Mouse (Mus musculus): ENCODE measurements at regions not wholly inside any gene's neighbourhood (a gene's known extent, or its start where the extent isn't known, plus 50 kb on each side); places are given as distances from the start of the nearest gene placed in this dataset.
A peak's percentile ranks its signal among the peaks of the same experiment; 100 is the strongest.

DNA sequence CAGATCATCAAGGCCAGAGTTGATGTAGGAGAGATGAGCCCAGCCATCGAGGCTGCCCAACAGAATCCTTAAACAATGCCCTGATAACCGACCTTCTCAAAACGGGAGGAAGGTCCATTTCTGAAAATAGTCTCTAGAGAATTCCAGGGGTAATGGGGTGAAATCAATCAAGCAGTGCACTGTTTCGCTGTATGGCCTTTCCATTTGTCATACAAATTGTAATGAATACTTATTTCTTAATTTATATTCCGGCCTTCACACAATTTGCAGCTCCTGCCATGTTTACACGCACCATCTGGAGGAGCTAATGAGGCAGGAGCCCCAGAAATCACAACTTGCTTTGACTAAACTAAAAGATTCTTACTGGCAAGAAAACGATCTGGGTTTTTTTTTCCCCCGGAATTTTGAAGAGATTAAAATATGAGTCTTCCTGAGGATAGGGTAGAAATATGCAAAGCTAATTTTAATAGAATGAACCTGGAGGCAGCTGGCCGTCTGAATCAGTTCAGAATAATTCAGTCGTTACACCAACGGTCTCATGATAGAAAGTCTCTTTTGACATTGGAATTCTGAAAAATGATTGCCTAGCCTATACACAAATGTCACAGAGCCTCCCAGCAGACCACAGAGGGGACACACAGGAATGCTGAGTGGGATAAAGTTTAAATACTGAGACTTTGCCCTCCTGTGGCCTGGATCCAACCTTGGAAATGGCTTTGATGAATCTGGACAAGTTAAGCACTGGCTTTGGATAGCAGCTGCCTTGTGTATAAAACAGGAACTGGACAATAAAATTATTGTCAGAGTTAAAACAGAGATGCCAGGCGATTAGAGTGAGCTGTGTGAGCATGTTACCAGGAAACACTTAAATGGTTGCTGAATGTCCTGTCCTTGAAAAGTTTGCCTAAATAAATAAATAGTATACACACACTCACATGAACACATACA lies 115.0 kb upstream of the Frem1 start:
- Histone ChIP-seq H3K9ac (ENCODE audit: low read depth, low read length) (no peak overlapping the region), H3K36me3 (ENCODE audit: control insufficient read depth, insufficient read depth, low read length) (no peaks in the 10 kb centered on the region), H3K27me3 (ENCODE audit: control insufficient read depth, insufficient read depth, low read length) (no peaks in the 10 kb centered on the region), H3K27ac (ENCODE audit: low read depth, low read length) (peak overlapping the region; percentile 67; the same call in 1 of the 2 replicates), H3K9me3 (ENCODE audit: control insufficient read depth, low read length) (no peaks in the 10 kb centered on the region), H3K4me1 (ENCODE audit: control insufficient read depth, insufficient read depth, low read length) (peaks cover 9% of the 10 kb centered on the region; the same call in 1 of the 2 replicates), H3K4me3 (ENCODE audit: low read length) (no peak overlapping the region), H3K4me2 (replicated peaks; ENCODE audit: low read depth, low read length) (no peak overlapping the region)
- peak; percentile 82 for ATAC-seq (ENCODE audit: low FRiP score, low TSS enrichment)
- 47% methylated on average over 12 of the region's 12 CpGs for WGBS

DNA sequence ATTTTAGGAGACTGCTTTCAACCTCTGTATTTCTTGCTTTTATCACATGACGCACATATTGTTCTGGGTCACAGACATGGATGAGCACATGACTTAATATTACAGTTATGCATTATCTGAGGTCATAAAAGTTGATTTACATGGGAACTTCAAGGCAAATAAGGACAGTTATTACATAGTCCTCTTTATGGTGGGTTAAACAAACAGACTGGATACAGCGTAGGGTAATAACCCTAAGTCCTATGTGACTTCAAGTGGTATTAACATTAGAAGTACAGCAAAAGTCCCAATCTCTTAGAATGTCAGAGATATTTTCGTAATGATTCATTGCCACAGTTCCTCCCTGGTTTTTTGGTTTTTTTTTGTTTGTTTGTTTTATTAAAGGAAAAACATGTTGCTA lies 94.6 kb upstream of the Frem1 start:
- Histone ChIP-seq H3K4me1 (ENCODE audit: control insufficient read depth, insufficient read depth, low read length) (peaks cover 2% of the 10 kb centered on the region; the same call in 1 of the 2 replicates), H3K27ac (ENCODE audit: low read depth, low read length) (peak overlapping the region; percentile 31; the same call in 1 of the 2 replicates), H3K4me3 (ENCODE audit: low read length) (no peak overlapping the region), H3K9me3 (ENCODE audit: control insufficient read depth, low read length) (no peaks in the 10 kb centered on the region), H3K4me2 (replicated peaks; ENCODE audit: low read depth, low read length) (no peak overlapping the region), H3K27me3 (ENCODE audit: control insufficient read depth, insufficient read depth, low read length) (no peaks in the 10 kb centered on the region), H3K36me3 (ENCODE audit: control insufficient read depth, insufficient read depth, low read length) (no peaks in the 10 kb centered on the region), H3K9ac (ENCODE audit: low read depth, low read length) (no peak overlapping the region)
- 70% methylated on average over 3 of the region's 3 CpGs for WGBS
- ATAC-seq (ENCODE audit: low FRiP score, low TSS enrichment): no peak

DNA sequence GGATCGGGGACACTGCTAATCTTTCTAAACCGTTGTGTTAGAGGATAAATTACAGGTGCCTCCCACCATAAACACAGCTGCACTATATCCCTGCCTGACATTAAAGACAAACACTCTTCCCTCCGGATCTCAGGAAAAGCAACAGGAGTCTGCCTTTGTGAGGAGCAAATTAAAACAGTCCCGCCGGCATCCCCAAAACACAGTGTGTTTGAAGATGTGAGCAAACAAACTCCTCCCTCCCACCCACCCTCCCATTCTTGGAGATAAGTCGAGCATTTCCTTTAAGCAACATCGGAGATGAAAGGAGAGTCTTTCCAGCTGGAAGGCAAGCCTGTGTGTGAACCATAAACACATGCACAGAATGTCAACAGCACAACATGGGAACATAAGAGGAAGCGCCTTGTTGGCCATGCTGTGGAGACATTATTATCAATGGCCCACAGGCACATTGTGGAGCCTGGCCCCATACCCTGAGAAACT lies 93.6 kb upstream of the Frem1 start:
- 3% methylated on average over 8 of the region's 8 CpGs for WGBS
- peak; percentile 88 for ATAC-seq (ENCODE audit: low FRiP score, low TSS enrichment)
- Histone ChIP-seq H3K4me2 (replicated peaks; ENCODE audit: low read depth, low read length) (no peak overlapping the region), H3K4me3 (ENCODE audit: low read length) (no peak overlapping the region), H3K9me3 (ENCODE audit: control insufficient read depth, low read length) (no peaks in the 10 kb centered on the region), H3K36me3 (ENCODE audit: control insufficient read depth, insufficient read depth, low read length) (no peaks in the 10 kb centered on the region), H3K27me3 (ENCODE audit: control insufficient read depth, insufficient read depth, low read length) (no peaks in the 10 kb centered on the region), H3K27ac (ENCODE audit: low read depth, low read length) (peak overlapping the region; percentile 83), H3K9ac (ENCODE audit: low read depth, low read length) (no peak overlapping the region), H3K4me1 (ENCODE audit: control insufficient read depth, insufficient read depth, low read length) (peaks cover 2% of the 10 kb centered on the region; the same call in 1 of the 2 replicates)

DNA sequence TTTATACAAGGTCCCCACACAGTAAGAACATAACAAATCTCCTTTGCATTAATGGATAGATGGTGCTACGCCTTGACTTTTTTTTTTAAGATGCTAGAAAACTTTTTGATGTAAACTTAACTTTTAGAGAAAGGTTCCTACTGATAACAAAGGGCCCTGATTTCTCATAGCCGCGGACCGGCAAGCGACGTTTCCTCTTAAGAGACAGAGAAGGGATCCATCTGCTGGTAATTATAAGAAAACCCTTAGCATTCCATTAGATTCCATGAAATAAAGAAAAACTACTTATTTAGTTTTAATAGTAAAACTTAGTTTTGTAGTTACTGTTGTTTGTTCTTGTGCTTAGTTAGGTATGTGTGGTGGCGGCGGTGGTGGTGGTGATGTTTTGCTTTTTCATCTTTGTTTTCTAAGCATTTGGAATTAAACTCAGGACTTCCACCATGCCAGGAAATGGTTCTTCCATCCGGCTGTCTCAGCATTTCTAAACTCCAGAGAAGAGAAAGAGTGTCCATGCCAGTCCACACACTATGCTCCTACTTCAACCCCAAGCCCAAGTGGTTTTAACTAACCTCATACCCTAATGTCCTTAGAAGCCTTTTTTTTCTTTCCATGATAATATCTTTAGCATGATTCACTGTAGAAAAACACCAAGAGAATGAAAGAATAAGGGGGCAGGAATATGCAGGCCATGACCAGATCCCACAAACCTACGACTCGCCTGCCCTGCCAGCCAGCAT lies 92.8 kb upstream of the Frem1 start:
- Histone ChIP-seq H3K9me3 (ENCODE audit: control insufficient read depth, low read length) (no peaks in the 10 kb centered on the region), H3K27ac (ENCODE audit: low read depth, low read length) (peak overlapping the region; percentile 70), H3K4me1 (ENCODE audit: control insufficient read depth, insufficient read depth, low read length) (peaks cover 2% of the 10 kb centered on the region; the same call in 1 of the 2 replicates), H3K9ac (ENCODE audit: low read depth, low read length) (no peak overlapping the region), H3K4me3 (ENCODE audit: low read length) (no peak overlapping the region), H3K27me3 (ENCODE audit: control insufficient read depth, insufficient read depth, low read length) (no peaks in the 10 kb centered on the region), H3K4me2 (replicated peaks; ENCODE audit: low read depth, low read length) (no peak overlapping the region), H3K36me3 (ENCODE audit: control insufficient read depth, insufficient read depth, low read length) (no peaks in the 10 kb centered on the region)
- WGBS: 44% methylated on average over 11 of the region's 11 CpGs
- 0 out of 2 replicates have a peak, but pooled peaks have one; percentile 25 for ATAC-seq (ENCODE audit: low FRiP score, low TSS enrichment)

DNA sequence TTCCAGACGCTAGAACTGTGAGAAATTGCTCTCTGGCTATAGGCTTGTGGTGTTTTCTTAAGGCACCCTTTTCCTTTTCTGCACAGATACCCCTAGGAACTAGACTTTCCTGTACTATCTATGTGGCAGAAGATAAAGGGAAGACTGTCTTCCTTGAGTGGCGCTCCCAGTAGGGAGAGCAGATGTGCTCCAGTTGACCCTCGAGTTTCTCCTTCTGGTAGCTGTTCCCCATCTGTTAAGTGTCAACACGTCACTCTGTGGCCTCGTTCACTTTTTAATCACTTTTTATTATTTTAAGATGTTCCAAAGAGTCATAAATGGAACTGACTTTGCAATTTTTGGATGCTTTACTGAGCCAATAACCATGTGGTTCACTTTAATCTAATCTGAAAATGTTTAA lies 89.6 kb upstream of the Frem1 start:
- peaks cover 2% of the 10 kb centered on the region; the same call in 1 of the 2 replicates for H3K4me1 ChIP-seq (ENCODE audit: control insufficient read depth, insufficient read depth, low read length)
- no peak overlapping the region for H3K4me3 ChIP-seq (ENCODE audit: low read length)
- WGBS: 62% methylated on average over 5 of the region's 5 CpGs
- H3K9me3 ChIP-seq (ENCODE audit: control insufficient read depth, low read length): no peaks in the 10 kb centered on the region
- H3K9ac ChIP-seq (ENCODE audit: low read depth, low read length): no peak overlapping the region
- ATAC-seq (ENCODE audit: low FRiP score, low TSS enrichment): no peak
- no peaks in the 10 kb centered on the region for H3K27me3 ChIP-seq (ENCODE audit: control insufficient read depth, insufficient read depth, low read length)
- H3K36me3 ChIP-seq (ENCODE audit: control insufficient read depth, insufficient read depth, low read length): no peaks in the 10 kb centered on the region
- no peak overlapping the region for H3K4me2 ChIP-seq (replicated peaks; ENCODE audit: low read depth, low read length)
- H3K27ac ChIP-seq (ENCODE audit: low read depth, low read length): no peak overlapping the region

DNA sequence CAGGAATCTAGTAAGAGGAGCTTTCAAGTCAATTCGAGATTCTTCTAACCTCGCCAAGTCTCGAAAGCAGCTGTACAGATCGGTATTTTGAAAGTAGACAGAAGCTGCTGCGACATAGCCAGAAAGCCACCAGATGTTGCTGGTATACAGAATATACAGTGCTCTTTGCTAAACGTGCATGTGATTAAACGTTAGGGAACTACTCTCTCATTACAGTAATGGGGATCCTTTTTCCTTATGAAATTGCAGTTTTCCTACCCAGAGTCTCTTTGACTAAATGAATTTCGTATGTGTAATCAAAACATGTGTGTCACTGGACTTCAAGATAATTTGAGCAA lies 70.5 kb upstream of the Frem1 start:
- Histone ChIP-seq H3K9me3 (ENCODE audit: control insufficient read depth, low read length) (no peaks in the 10 kb centered on the region), H3K27me3 (ENCODE audit: control insufficient read depth, insufficient read depth, low read length) (no peaks in the 10 kb centered on the region), H3K36me3 (ENCODE audit: control insufficient read depth, insufficient read depth, low read length) (no peaks in the 10 kb centered on the region), H3K27ac (ENCODE audit: low read depth, low read length) (no peak overlapping the region), H3K4me3 (ENCODE audit: low read length) (no peak overlapping the region), H3K4me1 (ENCODE audit: control insufficient read depth, insufficient read depth, low read length) (no peaks in the 10 kb centered on the region), H3K4me2 (replicated peaks; ENCODE audit: low read depth, low read length) (no peak overlapping the region), H3K9ac (ENCODE audit: low read depth, low read length) (no peak overlapping the region)
- ATAC-seq (ENCODE audit: low FRiP score, low TSS enrichment): no peak
- 87% methylated on average over 8 of the region's 8 CpGs for whole genome bisulfite sequencing

- Histone ChIP-seq H3K9ac (ENCODE audit: low read depth, low read length) (no peak overlapping the region), H3K4me1 (ENCODE audit: control insufficient read depth, insufficient read depth, low read length) (no peaks in the 10 kb centered on the region), H3K4me3 (ENCODE audit: low read length) (no peak overlapping the region), H3K27me3 (ENCODE audit: control insufficient read depth, insufficient read depth, low read length) (no peaks in the 10 kb centered on the region), H3K27ac (ENCODE audit: low read depth, low read length) (no peak overlapping the region), H3K4me2 (replicated peaks; ENCODE audit: low read depth, low read length) (no peak overlapping the region), H3K9me3 (ENCODE audit: control insufficient read depth, low read length) (no peaks in the 10 kb centered on the region), H3K36me3 (ENCODE audit: control insufficient read depth, insufficient read depth, low read length) (no peaks in the 10 kb centered on the region)
- WGBS: 69% methylated on average over 6 of the region's 6 CpGs
- ATAC-seq (ENCODE audit: low FRiP score, low TSS enrichment): no peak
Measured at GRCm38 (mm10) chr4:83122003-83122667, 70.0 kb upstream of the Frem1 start.

DNA sequence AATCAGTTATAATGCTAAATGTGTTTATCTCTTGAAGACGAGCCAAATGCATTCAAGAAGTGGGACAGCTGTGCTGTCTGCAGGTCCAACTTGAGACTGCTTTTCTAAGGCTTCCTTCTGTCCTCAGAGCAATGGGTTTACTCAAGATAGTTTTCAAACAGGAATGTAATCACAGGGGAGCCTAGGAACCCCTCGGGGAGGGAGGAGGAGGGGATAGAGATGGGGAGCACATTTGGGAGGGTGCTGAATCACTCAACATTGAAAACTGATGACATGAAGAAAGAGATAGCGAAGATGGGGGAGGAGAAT lies 56.5 kb upstream of the Frem1 start:
- no peak overlapping the region for H3K27ac ChIP-seq (ENCODE audit: low read depth, low read length)
- 76% methylated on average over 3 of the region's 3 CpGs for WGBS
- no peak for ATAC-seq (ENCODE audit: low FRiP score, low TSS enrichment)

More for the DNA sequence above, 56.5 kb upstream of the Frem1 start:
- Histone ChIP-seq H3K9me3 (ENCODE audit: control insufficient read depth, low read length) (no peaks in the 10 kb centered on the region), H3K4me3 (ENCODE audit: low read length) (no peak overlapping the region), H3K4me1 (ENCODE audit: control insufficient read depth, insufficient read depth, low read length) (no peaks in the 10 kb centered on the region), H3K27me3 (ENCODE audit: control insufficient read depth, insufficient read depth, low read length) (no peaks in the 10 kb centered on the region), H3K4me2 (replicated peaks; ENCODE audit: low read depth, low read length) (no peak overlapping the region), H3K36me3 (ENCODE audit: control insufficient read depth, insufficient read depth, low read length) (no peaks in the 10 kb centered on the region), H3K9ac (ENCODE audit: low read depth, low read length) (no peak overlapping the region)

Data from kidney, embryonic 14.5 days (tissue).